8 mouse cellular contexts compared by ENCODE assay signal in genomic region chr3:54734411-54735246, GRCm38 (mm10). TPM values are rescaled to one million over a fixed set of nuclear protein-coding genes. Genes with fewer than 3 reads are reported as not detected.
DNase-seq lines count a peak whose midpoint lies in the region; ATAC-seq lines count a peak whose summit lies in the region.

No protein-coding gene starts in this region.

- ATAC-seq in embryonic facial prominence, embryonic 14.5 days (ENCODE audit: low read depth) = peak; percentile 95
- peak; percentile 91 for ATAC-seq in limb, embryonic 12.5 days (ENCODE audit: insufficient number of reproducible peaks, insufficient read depth, low FRiP score, low TSS enrichment, low read depth)
- ATAC-seq in midbrain, embryonic 14.5 days (ENCODE audit: low FRiP score, low TSS enrichment) = peak; percentile 94

- H3K27me3 ChIP-seq in embryonic facial prominence, embryonic 14.5 days (replicated peaks; ENCODE audit: control insufficient read depth, insufficient read depth, low read length) = no peaks in the 10 kb centered on the region
- no peaks in the 10 kb centered on the region for H3K27me3 ChIP-seq in limb, embryonic 12.5 days
- H3K27me3 ChIP-seq in midbrain, embryonic 14.5 days (ENCODE audit: control insufficient read depth, insufficient read depth, low read length) = no peaks in the 10 kb centered on the region

- H3K4me3 ChIP-seq in embryonic facial prominence, embryonic 14.5 days (ENCODE audit: low read depth, low read length) = peak overlapping the region; percentile 96
- peak overlapping the region; percentile 91 for H3K4me3 ChIP-seq in limb, embryonic 12.5 days (replicated peaks)
- H3K4me3 ChIP-seq in midbrain, embryonic 14.5 days (replicated peaks; ENCODE audit: low read depth, low read length) = peak overlapping the region; percentile 84

- peak overlapping the region; percentile 79 for H3K9ac ChIP-seq in embryonic facial prominence, embryonic 14.5 days (ENCODE audit: low read depth, low read length)
- peak overlapping the region; percentile 91 for H3K9ac ChIP-seq in limb, embryonic 12.5 days (replicated peaks)
- H3K9ac ChIP-seq in midbrain, embryonic 14.5 days (replicated peaks; ENCODE audit: low read length) = peak overlapping the region; percentile 97

- H3K9me3 ChIP-seq in embryonic facial prominence, embryonic 14.5 days (ENCODE audit: control insufficient read depth, low read length) = no peaks in the 10 kb centered on the region
- H3K9me3 ChIP-seq in limb, embryonic 12.5 days = no peaks in the 10 kb centered on the region
- H3K9me3 ChIP-seq in midbrain, embryonic 14.5 days (ENCODE audit: control insufficient read depth, low read length) = no peaks in the 10 kb centered on the region

- H3K36me3 ChIP-seq in embryonic facial prominence, embryonic 14.5 days (ENCODE audit: control insufficient read depth, insufficient read depth, low read length) = peaks cover 58% of the 10 kb centered on the region
- H3K36me3 ChIP-seq in limb, embryonic 12.5 days = peaks cover 56% of the 10 kb centered on the region
- peaks cover 36% of the 10 kb centered on the region for H3K36me3 ChIP-seq in midbrain, embryonic 14.5 days (ENCODE audit: control insufficient read depth, insufficient read depth, low read length)

- H3K4me1 ChIP-seq in embryonic facial prominence, embryonic 14.5 days (ENCODE audit: control insufficient read depth, insufficient read depth, low read length) = no peaks in the 10 kb centered on the region; the same call in 1 of the 2 replicates
- H3K4me1 ChIP-seq in limb, embryonic 12.5 days (replicated peaks) = peaks cover 16% of the 10 kb centered on the region
- H3K4me1 ChIP-seq in midbrain, embryonic 14.5 days (ENCODE audit: control insufficient read depth, insufficient read depth, low read length) = peaks cover 6% of the 10 kb centered on the region; the same call in 1 of the 2 replicates

- peak overlapping the region; percentile 88 for H3K4me2 ChIP-seq in embryonic facial prominence, embryonic 14.5 days (ENCODE audit: low read depth, low read length)
- peak overlapping the region; percentile 80 for H3K4me2 ChIP-seq in limb, embryonic 12.5 days
- H3K4me2 ChIP-seq in midbrain, embryonic 14.5 days (ENCODE audit: low read length) = peak overlapping the region; percentile 89

- peak; percentile 86 for DNase-seq in 416B (ENCODE audit: low read depth)
- DNase-seq in adrenal gland, postnatal 36 days = peak; percentile 92 to 93
- peak; percentile 93 for DNase-seq in embryonic facial prominence, embryonic 14.5 days (ENCODE audit: low spot score)
- peak; percentile 90 for DNase-seq in heart, adult 8-10 months (ENCODE audit: low spot score)
- peak; percentile 87 for DNase-seq in kidney, adult 8-10 months
- DNase-seq in midbrain, embryonic 14.5 days = peak; percentile 95
- DNase-seq in spleen, adult 12 weeks (ENCODE audit: low spot score) = peak; percentile 88

- peak overlapping the region; percentile 99 for H3K27ac ChIP-seq in embryonic facial prominence, embryonic 14.5 days (replicated peaks; ENCODE audit: low read depth, low read length)
- H3K27ac ChIP-seq in limb, embryonic 12.5 days = peak overlapping the region; percentile 98
- H3K27ac ChIP-seq in midbrain, embryonic 14.5 days (replicated peaks; ENCODE audit: low read depth, low read length) = peak overlapping the region; percentile 99

- under 1% methylated on average over 26 of the region's 84 CpGs for WGBS in embryonic facial prominence, embryonic 14.5 days
- WGBS in limb, embryonic 12.5 days = 1% methylated on average over 77 of the region's 84 CpGs
- WGBS in midbrain, embryonic 14.5 days = under 1% methylated on average over 84 of the region's 84 CpGs

RNA-seq across cellular contexts. Expression of gene Exosc8, which starts 0.6 kb away (rescaled TPM):
- total RNA-seq in adrenal gland, postnatal 36 days (2021) = 10 to 100 TPM; 29.5 to 41.6 TPM
- polyA plus RNA-seq in embryonic facial prominence, embryonic 14.5 days (2014; fragmentation: Nextera tagmentation; extraction: Ambion mirVana) = 112 and 113 TPM in 2 replicates
- 10 to 100 TPM; 16.1 to 20.2 (median 18.9) TPM for total RNA-seq in heart, adult 8-10 months (2022)
- 158 and 163 TPM in 2 replicates for polyA plus RNA-seq in limb, embryonic 12.5 days (2016; fragmentation: Nextera tagmentation; extraction: Ambion mirVana)
- polyA plus RNA-seq in midbrain, embryonic 14.5 days (2014; fragmentation: Nextera tagmentation; extraction: Ambion mirVana) = 76.0 and 81.0 TPM in 2 replicates

RNA-seq across cellular contexts. Expression of gene Alg5, which starts 0.7 kb away (rescaled TPM):
- total RNA-seq in adrenal gland, postnatal 36 days (2021) = 10 to 100 TPM; 41.1 to 50.1 TPM
- 66.3 and 71.5 TPM in 2 replicates for polyA plus RNA-seq in embryonic facial prominence, embryonic 14.5 days (2014; fragmentation: Nextera tagmentation; extraction: Ambion mirVana)
- total RNA-seq in heart, adult 8-10 months (2022) = 10 to 100 TPM in 2 of 4 experiments, 1 to 10 TPM in 2; 9.2 to 11.3 (median 10.3) TPM
- polyA plus RNA-seq in limb, embryonic 12.5 days (2016; fragmentation: Nextera tagmentation; extraction: Ambion mirVana) = 45.0 and 48.1 TPM in 2 replicates
- polyA plus RNA-seq in midbrain, embryonic 14.5 days (2014; fragmentation: Nextera tagmentation; extraction: Ambion mirVana) = 48.3 and 55.5 TPM in 2 replicates

RNA-seq across cellular contexts. Expression of gene Gm21958, which starts 20.5 kb away (rescaled TPM):
- total RNA-seq in adrenal gland, postnatal 36 days (2021) = not detected
- 0.57 TPM in 1 of 2 replicates, not detected in the other for polyA plus RNA-seq in embryonic facial prominence, embryonic 14.5 days (2014; fragmentation: Nextera tagmentation; extraction: Ambion mirVana)
- not detected for total RNA-seq in heart, adult 8-10 months (2022)
- not detected in 2 replicates for polyA plus RNA-seq in limb, embryonic 12.5 days (2016; fragmentation: Nextera tagmentation; extraction: Ambion mirVana)
- polyA plus RNA-seq in midbrain, embryonic 14.5 days (2014; fragmentation: Nextera tagmentation; extraction: Ambion mirVana) = 0.73 and 1.1 TPM in 2 replicates

RNA-seq across cellular contexts. Expression of gene Smad9, which starts 20.8 kb away (rescaled TPM):
- total RNA-seq in adrenal gland, postnatal 36 days (2021) = 10 to 100 TPM; 21.8 to 36.3 TPM
- 2.0 and 2.1 TPM in 2 replicates for polyA plus RNA-seq in embryonic facial prominence, embryonic 14.5 days (2014; fragmentation: Nextera tagmentation; extraction: Ambion mirVana)
- total RNA-seq in heart, adult 8-10 months (2022) = 1 to 10 TPM; 2.4 to 3.6 (median 2.5) TPM
- 0.87 and 1.1 TPM in 2 replicates for polyA plus RNA-seq in limb, embryonic 12.5 days (2016; fragmentation: Nextera tagmentation; extraction: Ambion mirVana)
- polyA plus RNA-seq in midbrain, embryonic 14.5 days (2014; fragmentation: Nextera tagmentation; extraction: Ambion mirVana) = 0.30 and 0.43 TPM in 2 replicates

RNA-seq across cellular contexts. Expression of gene Supt20, which starts 42.0 kb away (rescaled TPM):
- total RNA-seq in adrenal gland, postnatal 36 days (2021) = 10 to 100 TPM; 37.7 to 51.7 TPM
- 91.3 and 101 TPM in 2 replicates for polyA plus RNA-seq in embryonic facial prominence, embryonic 14.5 days (2014; fragmentation: Nextera tagmentation; extraction: Ambion mirVana)
- 10 to 100 TPM; 16.7 to 22.3 (median 18.6) TPM for total RNA-seq in heart, adult 8-10 months (2022)
- polyA plus RNA-seq in limb, embryonic 12.5 days (2016; fragmentation: Nextera tagmentation; extraction: Ambion mirVana) = 126 and 129 TPM in 2 replicates
- 81.9 and 98.8 TPM in 2 replicates for polyA plus RNA-seq in midbrain, embryonic 14.5 days (2014; fragmentation: Nextera tagmentation; extraction: Ambion mirVana)

Comparison
In these comparisons a context has a peak if more than half of its experiments do, and no peak if none do; other contexts are left out.
1. Peak in every context shown above with its lines: DNase-seq, ATAC-seq, H3K4me3 ChIP-seq and H3K27ac ChIP-seq.